Mouse (Mus musculus) heart, adult 11 months (tissue): ENCODE data around the gene Hmgn3.
"Not testable (repeated sequence)": the region's sequence is repeated elsewhere in the genome, so short reads cannot be mapped to it uniquely, and the experiment has no call there.

Experiments used
- DNase-seq: peaks from one replicate; pipeline ENCODE4 v3.0.0; 2022

Gene Hmgn3

DNA sequence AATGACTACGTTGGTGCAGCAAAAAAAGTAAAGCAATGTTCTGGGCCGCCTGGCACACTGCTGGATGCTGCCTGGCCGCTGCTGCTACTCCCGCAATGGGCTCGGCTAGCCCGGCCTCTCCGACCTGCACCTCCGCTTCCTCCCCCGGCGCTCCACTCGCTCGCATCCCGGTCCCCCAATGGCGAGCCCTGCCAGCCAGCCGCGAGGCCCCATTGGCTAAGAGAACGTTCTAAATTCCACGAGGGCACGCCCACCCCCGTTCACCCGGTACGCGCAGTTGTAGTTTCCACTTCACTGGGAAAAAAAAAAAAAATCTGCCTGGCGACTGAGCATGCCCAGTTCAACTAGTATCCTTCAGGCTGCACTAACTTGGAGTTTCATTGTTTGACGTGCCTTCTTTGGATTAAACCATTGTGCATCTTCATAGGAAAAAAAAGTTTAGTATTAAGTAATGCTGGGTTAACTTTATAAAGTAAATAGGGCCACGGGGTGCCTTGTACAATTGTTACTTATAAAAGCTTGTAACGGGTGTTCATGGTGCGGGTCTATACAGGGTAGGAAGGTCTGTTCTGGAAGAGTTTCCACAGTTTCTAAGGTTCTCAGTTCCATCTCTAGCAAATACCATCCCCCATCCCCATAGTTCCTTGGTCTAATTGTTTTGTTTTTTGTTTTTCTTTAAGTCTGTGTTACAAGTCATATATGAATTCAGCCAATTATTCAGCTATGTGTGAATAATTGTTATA, at the start of gene Hmgn3:
Gene Hmgn3, minus strand, starts transcription at position 240 of the 743 bp plus-strand sequence.
- DNase-seq, result peak; percentile 99

DNA sequence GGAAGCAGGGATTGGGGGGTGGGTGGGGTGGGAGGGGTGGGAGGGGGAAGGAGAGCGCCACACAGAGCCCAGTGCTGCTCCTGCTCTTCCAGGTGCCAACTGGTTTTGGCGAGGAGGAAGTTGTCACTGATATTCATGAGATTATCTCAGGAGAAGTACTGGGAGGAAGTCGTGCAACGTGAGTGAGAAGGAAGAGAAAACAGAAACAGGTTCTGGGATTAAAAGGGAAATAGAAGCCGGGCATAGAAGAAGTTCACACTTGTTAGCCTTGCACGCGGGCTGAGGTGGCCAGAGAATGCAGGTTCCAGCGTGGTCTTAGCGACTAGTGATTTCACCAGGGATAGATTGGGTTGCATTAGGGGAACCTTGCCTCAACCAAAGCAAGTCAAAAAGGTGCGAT, 49.3 kb upstream of the Hmgn3 start:
- DNase-seq, result no peak

DNA sequence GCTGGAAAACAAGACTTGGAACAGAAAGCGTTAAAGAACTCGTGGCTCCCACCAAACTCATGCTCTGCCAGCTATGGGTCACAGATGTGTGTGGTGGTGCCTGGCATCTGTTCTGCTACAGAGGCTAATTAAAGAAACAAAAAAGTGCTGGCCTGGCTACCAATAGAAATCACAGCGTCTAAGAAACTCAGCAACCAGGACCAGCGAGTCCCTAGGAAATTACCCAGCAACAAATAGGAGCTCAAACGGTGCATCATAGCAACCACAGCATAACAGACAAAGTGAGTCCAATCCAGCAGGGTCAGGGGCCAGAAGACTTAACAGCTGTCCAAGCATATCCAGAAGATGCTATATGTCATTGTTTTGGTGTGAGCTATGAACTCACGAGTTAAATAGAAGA, 48.5 kb upstream of the Hmgn3 start:
- no peak for DNase-seq

DNA sequence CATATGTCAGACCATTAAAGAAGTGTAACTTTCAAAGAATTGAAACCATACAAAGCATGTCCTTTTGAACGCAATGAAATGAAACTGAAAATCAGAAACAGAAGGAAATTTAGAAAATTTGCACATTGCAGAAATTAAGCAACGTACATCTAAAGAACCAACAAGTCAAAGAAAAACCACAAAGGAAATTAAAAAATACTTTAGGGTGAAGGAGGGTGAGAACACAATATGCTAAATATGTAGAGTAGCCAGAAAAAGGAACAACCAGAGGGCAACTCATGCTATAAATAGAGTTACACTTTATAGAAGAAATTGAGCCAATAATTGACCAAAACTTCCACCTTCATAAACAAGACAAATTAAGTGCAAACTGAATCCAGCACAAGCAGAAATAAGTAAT, 41.3 kb upstream of the Hmgn3 start:
- no peak for DNase-seq

DNA sequence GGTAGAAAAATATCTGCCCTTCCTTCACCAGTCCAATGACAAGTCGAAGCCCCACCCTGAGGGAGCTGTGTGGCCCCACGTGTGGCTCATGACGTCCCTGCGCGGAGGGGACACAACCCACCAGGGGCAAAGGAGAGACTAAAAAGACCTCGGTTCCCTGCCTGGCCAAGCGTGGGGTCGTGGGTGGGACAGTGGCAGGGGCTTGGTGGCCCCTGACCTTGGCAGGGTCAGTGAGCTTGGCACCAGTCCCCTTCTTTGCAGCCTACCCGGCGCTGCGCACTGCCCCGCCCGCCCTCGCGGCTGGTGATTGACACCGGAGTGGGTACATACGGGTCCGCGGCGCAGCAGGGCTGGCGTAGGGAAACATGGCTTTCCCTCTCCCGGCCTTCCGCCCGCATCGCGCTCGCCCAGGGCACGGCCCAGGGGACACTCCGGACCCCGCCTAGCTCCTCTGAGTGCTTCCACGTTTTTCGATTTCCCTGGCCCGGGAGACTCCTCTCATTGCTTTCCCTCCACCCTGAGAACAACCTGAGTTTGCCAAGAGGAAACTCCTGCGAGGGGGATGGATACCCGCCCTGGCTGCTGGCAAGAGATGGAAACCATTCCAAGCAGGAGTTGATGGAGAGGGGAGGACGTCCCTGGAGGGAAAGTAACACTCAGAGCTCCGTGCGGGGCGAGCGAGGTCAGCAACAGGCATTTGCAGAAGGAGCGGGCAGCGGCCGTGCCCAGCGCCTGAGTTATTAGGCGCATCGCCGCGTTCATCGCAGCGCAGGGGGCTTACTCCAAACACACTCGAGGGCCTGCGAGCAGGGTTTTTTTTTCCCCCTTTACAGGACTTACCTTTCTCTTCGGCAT, 667 bp downstream of the Hmgn3 start:
- DNase-seq, result peak; percentile 96

DNA sequence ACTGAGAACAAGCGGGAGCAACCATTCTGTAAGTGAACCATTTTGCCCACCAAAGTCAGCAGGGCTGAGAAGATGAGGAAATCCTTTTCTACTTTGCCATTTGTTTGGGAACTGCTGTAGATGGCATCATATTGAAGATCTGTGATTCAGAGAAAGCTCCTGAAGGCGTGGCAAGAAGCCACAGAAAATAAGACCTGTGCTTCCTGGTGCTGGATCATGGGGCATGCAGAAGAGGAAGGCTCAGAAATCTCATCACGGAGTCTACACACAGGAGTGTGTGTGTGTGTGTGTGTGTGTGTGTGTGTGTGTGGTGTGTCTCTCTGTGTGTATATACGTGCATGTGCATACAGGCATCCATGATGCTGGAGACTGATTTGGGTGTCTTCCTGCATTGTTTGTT, 16.7 kb downstream of the Hmgn3 start:
- no peak for DNase-seq

DNA sequence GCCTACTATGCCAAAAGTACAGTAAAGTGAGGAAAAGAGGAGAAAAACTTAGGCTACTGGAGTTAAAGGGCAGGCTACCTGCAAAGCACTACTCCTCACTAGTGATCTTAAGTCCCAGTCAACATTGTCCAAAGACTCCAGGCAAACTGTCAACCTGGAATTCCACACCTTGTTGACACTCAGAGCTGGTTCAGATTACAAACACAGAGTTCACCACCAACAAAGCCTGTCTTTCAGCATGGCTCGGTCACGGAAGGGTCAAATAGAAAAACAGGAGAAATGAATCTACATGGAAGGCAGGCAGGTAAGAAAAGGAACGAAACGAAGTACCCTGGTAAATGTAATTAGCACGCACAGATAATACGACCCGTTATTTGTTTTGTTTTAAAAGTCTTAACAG, 18.6 kb downstream of the Hmgn3 start:
- DNase-seq, result no peak

DNA sequence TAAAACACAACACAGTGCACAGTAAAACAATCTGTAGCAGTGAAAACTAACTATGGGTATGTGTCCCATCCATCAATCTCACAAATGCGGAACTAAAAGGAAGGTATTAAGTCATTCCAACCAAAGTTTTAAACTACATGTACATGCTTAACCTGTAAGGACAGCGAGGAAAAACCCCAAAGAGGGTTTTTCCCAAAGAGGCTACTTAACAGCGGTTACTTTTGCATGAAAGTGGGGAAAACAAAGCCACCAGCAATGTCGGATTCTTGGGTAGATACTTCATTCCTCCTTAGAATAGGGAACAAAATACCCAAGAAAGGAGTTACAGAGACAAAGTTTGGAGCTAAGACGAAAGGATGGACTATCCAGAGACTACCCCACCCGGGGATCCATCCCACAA, 20.0 kb downstream of the Hmgn3 start:
- DNase-seq, result not testable (repeated sequence)

DNA sequence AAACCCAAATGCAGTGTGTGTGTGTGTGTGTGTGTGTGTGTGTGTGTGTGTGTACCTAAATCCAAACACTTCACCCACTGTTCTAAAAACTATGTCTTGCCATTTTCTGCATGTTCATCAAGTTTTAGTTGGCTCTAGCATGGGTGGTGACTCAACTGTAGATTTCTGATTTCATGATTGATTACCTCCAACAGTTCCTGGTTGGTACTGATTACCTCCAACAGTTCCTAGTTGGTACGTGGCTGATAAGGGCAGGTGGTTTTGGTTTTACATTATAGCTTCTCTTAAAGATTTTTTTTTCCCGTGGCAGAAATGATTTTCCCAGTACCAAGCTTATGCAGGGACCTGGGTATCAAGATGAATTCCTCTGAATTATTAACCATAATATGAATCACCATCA, 27.3 kb downstream of the Hmgn3 start:
- DNase-seq, result no peak

DNA sequence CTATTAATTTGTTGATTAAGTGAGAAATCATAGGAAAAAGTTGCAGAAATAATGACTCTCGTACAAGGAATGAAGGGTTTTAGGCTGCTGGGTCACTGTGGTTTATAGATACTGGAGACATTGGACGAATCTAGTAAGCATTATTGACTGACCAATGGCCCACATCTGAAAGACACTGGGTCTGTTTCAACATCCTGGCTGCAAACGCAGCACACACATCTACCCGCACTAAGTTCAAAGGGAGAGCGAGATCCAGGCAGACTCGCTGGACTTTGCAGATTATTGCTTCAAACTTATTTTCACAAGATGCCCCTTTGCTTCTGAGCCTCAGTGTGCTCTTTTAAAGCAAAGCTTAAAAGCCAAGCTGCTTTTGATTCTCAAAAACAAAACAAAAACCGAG, 29.0 kb downstream of the Hmgn3 start:
- DNase-seq, result no peak

DNA sequence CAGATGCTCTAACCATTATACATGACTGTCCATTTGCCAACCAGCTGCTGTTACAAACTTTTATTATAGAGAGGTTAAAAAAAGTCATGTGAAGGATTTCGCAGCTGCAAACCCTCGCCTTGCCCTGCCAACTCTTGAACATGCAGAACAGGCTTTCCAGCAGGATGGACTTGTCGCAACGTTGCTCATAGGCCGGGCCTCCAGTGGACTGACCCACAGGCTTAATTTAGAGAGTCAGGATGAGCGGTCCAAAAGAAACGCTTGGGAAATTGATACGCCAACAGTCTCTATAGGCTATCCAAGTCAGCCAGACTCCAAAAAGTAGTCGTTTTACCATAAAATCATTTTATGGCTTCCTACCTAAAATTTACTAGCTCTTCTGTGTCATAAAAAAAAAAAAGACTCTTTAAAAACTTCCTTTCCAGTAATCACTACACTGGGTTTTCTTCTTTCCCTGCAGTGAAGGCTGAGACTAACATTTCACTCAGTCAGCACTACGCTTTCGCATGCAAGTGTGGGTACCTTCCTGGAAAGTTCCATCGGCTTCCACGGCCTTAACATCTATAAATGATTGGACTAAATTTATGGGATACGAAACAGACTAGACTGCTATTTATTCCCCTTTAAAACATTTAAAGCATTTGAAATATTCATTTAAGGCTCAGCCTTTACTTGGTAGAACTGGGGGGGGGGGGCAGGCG, 29.6 kb downstream of the Hmgn3 start:
- DNase-seq, result peak; percentile 51

DNA sequence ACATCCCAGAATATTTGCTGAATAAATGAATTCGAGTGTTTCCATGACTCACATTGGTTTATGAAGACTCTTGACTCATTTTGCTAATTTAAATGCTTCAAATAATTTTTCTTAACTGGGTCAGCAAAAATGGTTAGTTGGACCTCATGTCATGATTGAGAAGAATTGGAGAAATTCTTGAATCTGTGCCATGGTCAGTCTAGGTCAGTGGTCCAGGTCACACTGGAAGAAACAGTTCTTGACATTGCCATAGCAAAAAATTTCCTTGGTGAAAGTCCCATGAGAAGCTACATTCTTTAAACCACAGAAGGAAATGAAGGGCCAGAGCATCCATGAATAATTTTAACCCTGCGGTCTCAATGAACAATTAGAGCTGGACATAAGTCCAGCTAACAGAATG, 30.8 kb downstream of the Hmgn3 start:
- peak; percentile 7 for DNase-seq

DNA sequence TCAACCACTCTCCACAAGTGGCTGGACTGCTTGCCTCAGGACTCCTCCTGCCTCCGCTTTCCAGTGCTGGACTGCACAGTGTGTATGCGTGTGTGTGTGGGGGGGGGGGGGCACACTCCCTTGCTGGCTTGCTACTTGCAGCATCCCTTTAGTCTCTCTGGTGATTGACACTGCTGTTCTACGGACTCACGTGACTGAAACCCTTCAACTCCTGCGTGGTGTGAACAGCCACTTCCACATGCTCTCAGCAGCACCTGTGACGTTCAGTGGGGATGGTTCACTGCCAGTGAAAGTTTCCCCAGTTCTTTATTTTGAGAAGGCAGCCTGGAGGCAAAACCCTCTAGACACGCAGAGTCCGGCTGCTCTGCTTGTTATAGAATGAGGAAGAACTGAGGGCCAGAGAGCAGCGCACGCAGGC, 32.7 kb downstream of the Hmgn3 start:
- no peak for DNase-seq

DNA sequence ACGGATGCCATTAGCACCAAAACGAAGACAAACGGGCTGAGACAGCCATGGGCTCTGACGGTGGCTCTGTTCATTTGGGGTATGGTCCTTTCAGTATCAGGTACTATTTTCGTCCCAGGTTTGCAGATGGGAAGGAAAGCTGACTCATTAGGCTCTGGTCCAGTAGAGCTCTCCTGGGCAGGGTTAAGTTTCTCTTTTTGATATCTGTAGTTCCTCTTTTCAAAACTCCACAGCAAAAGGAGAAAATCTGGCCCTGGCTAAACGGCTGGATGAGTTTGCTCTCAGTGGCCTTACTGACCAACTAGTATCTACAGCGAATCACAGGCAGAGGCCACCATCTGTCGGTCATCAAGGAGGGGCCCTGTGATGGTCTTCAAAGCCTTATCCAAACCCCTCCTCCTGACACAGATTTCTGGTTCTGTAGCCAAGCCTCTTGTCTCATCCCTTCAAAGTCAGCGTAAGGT, 34.1 kb downstream of the Hmgn3 start:
- DNase-seq, result peak; percentile 82

DNA sequence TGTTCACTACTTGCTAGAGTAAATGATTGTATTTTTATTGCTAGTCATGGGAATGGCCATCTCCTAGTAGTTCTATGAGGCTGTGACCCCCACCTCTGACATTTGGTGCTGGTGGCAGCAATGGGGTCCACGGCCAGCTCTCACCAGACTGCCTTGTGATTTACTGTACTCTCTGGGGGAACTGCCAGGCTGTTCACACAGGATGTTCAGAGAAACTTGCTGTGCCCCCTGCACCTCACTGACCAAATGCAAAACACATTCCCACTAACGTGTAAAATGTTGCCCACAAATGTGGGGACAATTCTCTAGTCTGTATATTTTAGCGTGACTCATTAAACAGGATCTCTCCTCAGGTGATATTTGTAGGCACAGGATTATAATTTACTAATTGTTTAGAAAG, 34.7 kb downstream of the Hmgn3 start:
- DNase-seq, result peak; percentile 27

DNA sequence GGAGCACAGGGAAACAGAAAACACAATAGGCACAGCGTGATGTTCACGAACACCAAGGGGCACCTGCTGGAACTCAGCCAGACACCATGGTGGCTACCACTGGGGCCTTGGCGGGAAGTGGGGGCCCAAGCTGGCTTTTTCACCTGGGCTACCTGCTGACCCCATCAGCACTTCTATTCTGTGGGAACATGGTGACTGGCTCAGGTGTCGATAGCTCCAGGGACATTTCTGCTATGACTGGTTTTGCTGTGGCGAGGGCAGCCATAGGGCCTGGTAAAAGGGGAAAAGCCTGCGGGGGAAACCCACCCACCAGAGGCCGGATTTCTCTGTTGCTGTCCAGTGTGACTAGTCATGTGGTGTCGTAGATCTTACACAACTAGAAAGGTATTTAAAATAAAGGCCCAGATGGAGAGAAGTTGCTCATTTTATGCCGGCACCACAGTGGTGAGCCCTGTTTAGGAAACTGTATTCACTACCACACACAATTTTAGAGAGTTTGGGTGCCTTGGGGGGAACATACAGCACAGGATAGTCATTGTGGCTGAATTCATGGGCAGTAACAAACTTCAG, 35.3 kb downstream of the Hmgn3 start:
- peak; percentile 74 for DNase-seq

DNA sequence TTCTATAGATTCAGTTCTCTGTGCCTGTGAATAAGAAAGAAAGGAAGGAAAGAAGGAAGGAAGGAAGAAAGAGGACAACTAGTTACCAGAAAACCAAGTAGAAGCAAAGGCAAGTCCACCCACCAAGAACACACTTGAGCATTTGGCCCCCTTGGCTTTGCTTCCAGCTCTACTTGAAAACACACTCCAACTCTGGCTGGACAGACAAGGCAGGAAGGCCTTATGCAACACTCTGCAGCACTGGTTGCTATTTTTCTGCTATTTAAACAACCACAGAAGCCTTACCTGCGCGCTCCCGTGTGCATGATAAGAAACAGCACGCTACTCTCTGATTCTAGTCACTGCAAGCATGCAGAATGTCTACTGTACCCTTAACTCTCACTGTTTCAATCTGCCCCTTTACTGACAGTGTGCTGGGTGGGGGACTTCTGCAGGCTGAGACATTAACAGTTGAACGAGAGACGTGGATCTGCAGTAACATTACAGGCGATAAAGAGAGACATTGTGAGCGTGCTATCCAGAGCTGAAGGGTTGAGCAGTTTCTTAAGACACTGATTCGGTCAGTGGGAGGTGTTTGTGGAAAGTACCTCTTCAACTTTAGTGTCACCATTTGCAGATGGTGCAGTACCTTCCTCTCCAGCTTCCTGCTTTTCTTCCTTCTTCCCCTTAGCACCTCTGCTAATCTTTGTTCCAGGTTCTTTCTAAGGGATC, 35.9 kb downstream of the Hmgn3 start:
- peak; percentile 34 for DNase-seq

DNA sequence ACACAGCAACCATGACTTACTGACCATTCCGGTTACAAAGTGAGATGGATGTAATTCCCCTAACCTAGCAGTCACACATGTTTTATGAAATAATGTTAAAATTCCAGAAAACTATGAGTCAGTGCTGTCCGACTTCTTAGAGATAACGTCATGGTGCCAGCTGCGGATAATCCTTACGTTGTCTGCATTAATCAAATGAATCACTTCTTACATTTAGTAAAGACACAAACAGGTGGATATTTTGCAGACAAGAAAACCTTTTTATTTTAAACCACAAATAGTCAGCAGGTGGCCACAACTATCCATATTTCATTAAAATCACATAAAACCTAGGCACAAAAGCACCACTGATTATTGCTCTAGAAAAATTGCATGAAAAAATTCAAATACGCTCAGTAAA, 36.8 kb downstream of the Hmgn3 start:
- DNase-seq, result peak; percentile 13

DNA sequence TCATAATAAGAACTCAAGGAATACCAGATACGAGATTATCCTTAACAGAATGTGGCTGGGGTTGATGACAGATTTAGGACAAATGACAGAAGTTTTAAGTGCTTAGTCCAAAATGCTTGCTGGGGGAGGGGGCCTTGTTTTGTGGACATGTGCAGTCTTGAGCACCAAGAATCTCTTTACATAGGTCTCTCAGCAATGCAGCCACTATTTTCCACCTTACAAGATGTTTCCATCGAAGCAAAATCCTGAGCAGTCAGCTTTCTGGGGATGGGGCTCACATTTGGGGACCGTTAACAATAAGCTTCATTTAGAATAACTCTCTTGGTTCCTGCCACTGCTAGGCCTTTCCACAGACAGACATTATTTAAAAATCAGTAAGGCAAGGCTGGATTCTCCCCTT, 37.7 kb downstream of the Hmgn3 start:
- DNase-seq, result peak; percentile 61

DNA sequence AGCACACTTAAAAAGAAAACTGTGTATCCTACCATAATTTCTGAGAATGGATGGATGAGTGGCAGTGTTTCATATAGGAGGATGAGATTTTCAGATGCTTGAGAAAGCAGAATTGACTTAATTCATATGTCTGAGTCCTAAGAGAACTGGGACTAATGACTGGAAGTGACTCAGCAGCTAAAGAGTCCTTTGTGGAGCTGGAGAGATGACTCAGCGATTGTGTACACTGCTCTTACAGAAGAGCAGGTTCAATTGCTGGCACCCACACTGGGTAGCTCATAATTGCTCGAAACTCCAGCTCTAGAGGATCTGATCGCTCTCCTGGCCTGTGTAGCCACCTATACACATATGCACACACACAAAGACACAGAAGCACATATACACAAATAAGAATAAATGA, 42.7 kb downstream of the Hmgn3 start:
- DNase-seq, result peak; percentile 18

DNA sequence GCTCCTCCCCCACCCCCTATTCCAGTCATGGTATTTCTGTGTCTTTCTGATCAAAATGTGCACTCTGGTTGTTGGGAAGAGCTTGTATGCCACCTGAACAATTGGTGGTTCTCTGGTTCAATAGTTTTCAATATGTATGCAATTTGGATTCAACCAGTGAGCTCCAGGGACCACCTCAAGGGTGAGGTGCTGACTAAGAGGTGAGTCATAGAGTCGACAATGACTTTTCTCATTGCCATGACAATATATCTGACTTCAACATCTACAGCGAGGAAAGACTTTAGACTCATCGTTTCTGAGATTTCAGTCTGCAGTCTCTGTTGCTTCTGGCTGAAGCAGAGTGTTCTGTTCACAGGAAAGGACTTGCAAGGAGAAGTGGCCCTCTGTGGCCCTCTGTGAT, 44.8 kb downstream of the Hmgn3 start:
- DNase-seq, result peak; percentile 31

DNA sequence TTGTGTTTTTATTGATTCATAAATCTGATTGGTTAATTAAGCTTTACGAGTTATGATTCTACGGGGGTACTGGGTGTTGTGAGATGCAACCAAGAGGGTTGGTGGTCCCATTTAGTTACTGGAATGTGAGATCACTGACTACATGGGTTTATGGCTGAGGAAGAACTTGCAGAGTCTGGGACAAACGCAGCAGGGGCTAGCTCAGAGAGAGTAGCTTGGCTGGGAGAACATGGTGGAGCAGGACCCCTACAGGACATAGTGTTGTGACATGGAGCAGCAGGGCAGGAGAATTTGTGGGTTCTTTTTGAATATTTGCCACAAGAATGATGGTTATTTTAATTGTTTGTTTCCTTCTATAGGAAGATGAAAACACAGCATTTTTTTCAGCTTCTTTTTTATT, 45.7 kb downstream of the Hmgn3 start:
- peak; percentile 57 for DNase-seq
